Mouse (Mus musculus): ENCODE results near the gene Zbtb20.
A peak's percentile ranks its signal among the peaks of the same experiment; 100 is the strongest.

Zbtb20 gene

GRCm38 (mm10) chr16:43480532-43480931, 604.9 kb downstream of the Zbtb20 start:
- DNase-seq (ENCODE audit: low read depth, low spot score): no peak

DNA sequence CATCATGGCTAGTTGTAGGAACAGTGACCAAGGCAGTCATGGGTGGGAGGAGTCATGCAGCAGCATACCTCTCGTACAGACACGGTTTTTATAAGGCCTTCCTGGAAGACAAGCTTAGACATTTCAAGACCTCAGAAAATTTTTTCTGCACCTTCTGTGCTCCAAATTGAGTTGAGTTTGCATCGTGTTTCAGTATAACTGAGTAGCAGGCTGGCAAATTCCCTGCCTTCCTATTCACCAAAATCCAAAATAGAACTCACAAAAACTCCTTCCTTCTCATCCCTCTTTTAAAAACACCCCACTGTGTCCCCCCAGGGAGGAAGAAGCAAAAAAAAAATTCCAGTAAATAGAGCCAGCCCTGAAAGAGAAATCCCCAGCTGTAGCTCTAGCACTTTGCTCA, 606.4 kb downstream of the Zbtb20 start:
- DNase-seq (ENCODE audit: low read depth, low spot score): no peak

- no peak for DNase-seq (ENCODE audit: low read depth, low spot score)
These were observed 607.1 kb downstream of the Zbtb20 start for GRCm38 (mm10) chr16:43482738-43483137.

GRCm38 (mm10) chr16:43484400-43484799, 608.7 kb downstream of the Zbtb20 start:
- no peak for DNase-seq (ENCODE audit: low read depth, low spot score)

DNA sequence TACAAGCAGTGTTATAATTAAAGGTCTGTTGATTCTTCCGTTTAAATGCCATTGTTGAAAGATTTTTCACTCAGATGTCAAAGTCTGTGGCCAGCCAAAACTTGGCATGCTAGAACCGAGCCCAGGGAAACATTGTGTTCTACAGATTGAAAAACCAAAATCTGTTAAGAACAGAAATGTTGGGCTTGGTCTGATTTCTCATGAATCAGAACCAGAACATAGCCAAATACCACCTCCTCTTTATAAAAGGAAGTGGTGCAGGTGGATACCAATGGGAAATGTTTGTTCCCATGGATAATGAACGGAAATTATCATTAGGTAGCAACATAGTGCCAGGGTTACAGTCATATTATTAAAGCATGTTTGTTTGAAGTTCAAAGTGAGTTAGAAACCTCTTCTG, 613.7 kb downstream of the Zbtb20 start:
- no peak for DNase-seq (ENCODE audit: low read depth, low spot score)

GRCm38 (mm10) chr16:43489984-43490383, 614.3 kb downstream of the Zbtb20 start:
- DNase-seq (ENCODE audit: low read depth, low spot score): no peak

- DNase-seq (ENCODE audit: low read depth, low spot score): no peak
These were observed 617.2 kb downstream of the Zbtb20 start for GRCm38 (mm10) chr16:43492863-43493262.

- no peak for DNase-seq (ENCODE audit: low read depth, low spot score)
These were observed 618.1 kb downstream of the Zbtb20 start for GRCm38 (mm10) chr16:43493596-43494385.

- DNase-seq (ENCODE audit: low read depth, low spot score): no peak
These were observed 619.6 kb downstream of the Zbtb20 start for GRCm38 (mm10) chr16:43495175-43495818.

DNA sequence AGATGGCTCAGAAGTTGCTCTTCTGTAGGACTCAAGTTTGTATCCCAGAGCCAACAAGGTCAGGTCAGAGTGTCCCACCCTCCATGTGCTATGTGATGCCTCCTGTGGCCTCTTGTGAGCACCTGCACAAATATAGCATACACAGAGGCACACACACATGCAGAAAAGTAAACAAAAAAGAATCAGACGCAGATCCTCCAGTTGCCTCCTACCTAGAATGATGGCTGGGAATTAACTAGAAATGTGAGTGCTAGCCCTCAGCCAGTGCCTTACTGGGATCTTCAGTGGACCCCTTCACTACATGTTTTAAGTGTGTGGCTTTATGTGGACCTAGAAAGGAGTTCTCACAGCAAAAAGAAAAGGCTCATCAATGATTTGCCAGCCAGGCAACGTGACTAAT, 621.4 kb downstream of the Zbtb20 start:
- DNase-seq (ENCODE audit: low read depth, low spot score): no peak

GRCm38 (mm10) chr16:43500132-43500853, 624.6 kb downstream of the Zbtb20 start:
- DNase-seq (ENCODE audit: low read depth, low spot score): no peak

DNA sequence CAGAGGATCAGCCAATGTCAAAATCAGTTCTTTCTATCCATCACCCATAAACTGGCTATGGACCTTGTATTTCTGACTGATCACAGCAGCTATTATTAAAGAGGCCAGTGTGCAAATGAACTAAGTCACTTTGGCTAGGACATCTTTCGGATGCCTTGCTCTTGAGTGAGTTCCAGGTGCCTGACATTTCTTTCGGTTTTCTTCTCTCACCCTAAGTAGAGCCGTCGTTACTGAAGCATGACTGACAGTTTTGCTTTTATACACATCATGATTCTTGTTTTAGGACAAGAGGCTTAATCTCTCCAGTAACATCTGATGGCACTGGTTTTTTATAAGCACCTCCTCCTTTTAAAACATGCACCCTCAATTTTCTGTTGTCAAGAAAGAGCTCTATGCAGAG, 625.6 kb downstream of the Zbtb20 start:
- DNase-seq (ENCODE audit: low read depth, low spot score): peak; percentile 38

DNA sequence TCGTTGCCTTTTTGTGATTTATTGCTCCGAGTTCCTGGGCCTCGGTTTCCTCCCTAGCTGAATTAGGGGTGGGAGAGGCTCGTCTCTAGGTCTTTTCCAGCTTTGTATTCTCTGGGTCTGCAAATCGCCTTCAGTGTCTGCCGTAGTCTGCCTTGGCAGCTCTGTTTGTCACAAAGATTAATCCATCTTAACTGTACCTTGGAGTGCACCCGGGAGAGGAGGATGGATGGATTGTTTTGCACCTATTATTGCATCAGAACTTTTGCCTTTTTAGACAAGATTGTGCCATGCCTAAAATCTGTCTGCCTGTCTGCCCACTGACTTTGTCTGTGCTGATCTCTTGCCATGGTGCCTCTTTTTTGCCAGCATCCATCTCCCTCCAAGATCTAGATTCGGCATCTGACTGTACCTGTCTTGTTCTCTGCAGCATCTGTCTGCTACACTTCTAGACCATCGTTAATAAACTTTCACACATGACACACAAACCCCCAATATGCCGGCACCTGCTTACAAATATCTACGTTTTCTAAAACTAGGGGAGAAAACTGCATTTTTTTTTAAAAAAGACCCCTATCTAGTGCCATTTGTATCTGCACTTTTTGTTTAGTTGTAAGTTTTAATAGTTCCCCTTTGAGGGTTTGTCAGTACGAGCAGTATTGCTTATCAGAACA, 626.8 kb downstream of the Zbtb20 start:
- DNase-seq (ENCODE audit: low read depth, low spot score): peak; percentile 50

GRCm38 (mm10) chr16:43503010-43503635, 627.4 kb downstream of the Zbtb20 start:
- peak; percentile 81 for DNase-seq (ENCODE audit: low read depth, low spot score)

- DNase-seq (ENCODE audit: low read depth, low spot score): peak; percentile 49
These were observed 627.9 kb downstream of the Zbtb20 start for GRCm38 (mm10) chr16:43503636-43504010.

DNA sequence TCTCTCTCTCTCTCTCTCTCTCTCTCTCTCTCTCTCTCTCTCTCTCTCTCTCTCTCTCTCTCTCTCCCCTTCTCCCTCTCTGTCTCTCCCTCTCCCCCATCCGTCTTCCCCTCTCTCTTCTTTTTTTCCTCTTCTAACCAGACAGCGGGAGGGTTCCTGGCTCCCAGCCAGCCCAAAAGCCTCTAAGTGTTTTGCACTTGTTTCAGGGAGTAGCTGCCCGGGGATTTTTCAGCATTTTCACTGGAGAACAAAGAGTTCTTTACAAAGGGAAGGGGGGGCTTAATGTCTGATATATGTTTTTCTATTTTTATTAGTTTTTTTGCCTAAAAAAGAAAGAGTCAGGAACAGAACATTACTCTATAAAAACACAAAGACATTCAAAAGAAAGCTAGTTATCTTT, 628.5 kb downstream of the Zbtb20 start:
- DNase-seq (ENCODE audit: low read depth, low spot score): peak; percentile 91

DNA sequence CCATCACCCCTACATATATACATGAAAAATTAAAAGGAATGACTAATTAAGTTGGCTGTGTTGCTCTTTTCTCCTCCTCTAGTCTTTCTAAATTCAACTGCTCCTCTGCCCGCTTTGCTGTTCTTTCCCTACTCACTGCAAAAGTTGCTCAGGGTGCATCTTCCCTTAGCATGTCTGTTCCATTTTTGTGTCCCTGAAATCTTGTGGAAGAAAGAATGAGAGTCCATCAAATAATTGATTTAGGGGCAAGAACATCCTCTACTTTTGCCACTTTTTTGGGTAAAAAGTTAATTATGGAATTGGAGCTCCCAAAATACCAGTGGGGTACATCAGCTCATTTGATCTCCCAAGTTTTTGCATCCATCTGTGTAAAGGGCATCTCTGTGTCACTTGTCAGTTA, 628.9 kb downstream of the Zbtb20 start:
- no peak for DNase-seq (ENCODE audit: low read depth, low spot score)

GRCm38 (mm10) chr16:43505314-43505950, 629.8 kb downstream of the Zbtb20 start:
- DNase-seq (ENCODE audit: low read depth, low spot score): peak; percentile 34

DNA sequence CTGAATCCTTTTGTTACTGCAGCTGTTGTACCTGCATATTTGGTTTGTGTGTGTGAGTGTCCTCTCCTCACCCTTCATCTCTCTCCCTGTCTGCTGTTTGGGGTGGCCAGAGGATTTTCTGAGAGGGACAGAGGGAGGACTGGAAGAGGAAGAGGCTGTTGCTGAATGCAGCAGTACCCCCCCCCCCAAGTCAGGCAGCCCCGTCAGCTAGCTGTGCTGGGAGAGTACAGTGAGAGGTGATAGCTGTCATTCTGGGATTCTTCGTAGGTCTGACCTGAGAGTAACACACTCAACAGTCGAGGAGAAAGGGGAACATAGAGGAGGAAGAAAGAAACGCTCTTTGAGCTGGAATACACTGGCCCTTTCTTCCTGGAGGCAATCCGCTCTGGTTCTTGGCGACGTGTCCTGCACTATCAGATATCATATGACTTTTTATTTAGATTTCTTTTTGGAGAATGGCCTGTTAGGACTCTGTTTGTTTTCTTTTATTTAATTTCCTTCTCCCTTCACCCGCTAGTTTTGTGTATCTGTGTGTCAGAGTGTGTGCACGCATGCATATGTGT, 630.6 kb downstream of the Zbtb20 start:
- peak; percentile 62 for DNase-seq (ENCODE audit: low read depth, low spot score)

GRCm38 (mm10) chr16:43506771-43507405, 631.2 kb downstream of the Zbtb20 start:
- peak; percentile 38 for DNase-seq (ENCODE audit: low read depth, low spot score)
